Mouse (Mus musculus): Measurements from ENCODE around the gene Gusb. TPM values are rescaled to one million over a fixed set of nuclear protein-coding genes. Genes with fewer than 3 reads are reported as not detected.

Gene Gusb
- total and polyA plus RNA-seq, 2 experiments from 2014 or later = 26.7 to 42.3 TPM

DNA sequence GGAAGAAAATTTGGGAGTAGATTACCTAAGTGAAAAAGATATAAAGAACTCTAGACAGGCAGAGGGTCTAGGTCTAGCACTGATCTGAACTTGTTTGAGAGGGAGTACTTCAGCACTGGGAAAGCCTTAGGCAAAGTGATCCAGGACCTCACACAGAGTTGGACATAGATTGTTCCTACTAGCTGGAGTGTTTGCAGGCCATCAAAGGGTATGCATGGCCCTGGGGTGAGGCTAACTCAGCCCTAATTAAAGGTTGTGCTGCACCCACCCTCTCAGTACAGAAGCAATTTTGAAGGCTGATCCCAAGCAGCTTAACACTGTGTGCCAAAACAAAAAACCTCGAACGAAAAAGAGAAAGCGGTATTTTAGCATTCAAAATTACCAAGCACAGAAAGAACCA lies 36.4 kb downstream of the Gusb start:
- H3K36me3 ChIP-seq (ENCODE audit: insufficient read depth, low read length) = no peaks in the 10 kb centered on the region
- no peaks in the 10 kb centered on the region for H3K9me3 ChIP-seq (ENCODE audit: low read length)
- H3K27ac ChIP-seq (ENCODE audit: low read depth, low read length) = no peak overlapping the region
- no peaks in the 10 kb centered on the region for H3K27me3 ChIP-seq (ENCODE audit: insufficient read depth, low read length)
- no peak overlapping the region for H3K9ac ChIP-seq (replicated peaks; ENCODE audit: low read length, poor library complexity, severe bottlenecking)
- ATAC-seq (ENCODE audit: low FRiP score) (no peak), DNase-seq (ENCODE audit: low spot score) (no peak)
- no peak overlapping the region for H3K4me3 ChIP-seq (ENCODE audit: low read depth, low read length)
- no peak overlapping the region for H3K4me2 ChIP-seq (ENCODE audit: low read depth, low read length, poor library complexity, severe bottlenecking)
- WGBS = 82% methylated on average over 3 of the region's 3 CpGs
- no peaks in the 10 kb centered on the region for H3K4me1 ChIP-seq (ENCODE audit: insufficient read depth, low read length)
- no peak for TF ChIP-seq CTCF (IDR thresholded peaks at IDR 0.05)

DNA sequence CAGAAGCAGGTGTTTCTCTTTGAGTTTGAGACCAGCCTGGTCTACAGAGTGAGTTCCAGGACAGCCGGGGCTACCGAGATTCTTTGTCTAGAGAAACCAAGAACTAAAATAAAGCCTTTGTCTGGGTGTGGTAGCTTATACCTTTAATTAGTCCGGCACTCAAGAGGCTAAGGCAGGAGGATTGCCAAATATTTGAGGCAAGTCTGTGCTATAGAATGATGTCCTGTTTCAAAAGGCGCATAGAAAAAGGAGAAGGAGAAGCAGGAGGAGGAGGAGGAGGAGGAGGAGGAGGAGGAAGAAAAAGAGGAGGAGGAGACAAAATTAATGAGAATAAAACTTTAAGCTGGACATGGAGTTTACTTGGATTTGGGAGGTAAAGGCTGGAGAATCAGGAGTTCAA lies 39.6 kb downstream of the Gusb start:
- DNase-seq (ENCODE audit: low spot score) (no peak), ATAC-seq (ENCODE audit: low FRiP score) (no peak)
- Histone ChIP-seq H3K9ac (replicated peaks; ENCODE audit: low read length, poor library complexity, severe bottlenecking) (no peak overlapping the region), H3K4me3 (ENCODE audit: low read depth, low read length) (no peak overlapping the region), H3K9me3 (ENCODE audit: low read length) (no peaks in the 10 kb centered on the region), H3K4me2 (ENCODE audit: low read depth, low read length, poor library complexity, severe bottlenecking) (no peak overlapping the region), H3K36me3 (ENCODE audit: insufficient read depth, low read length) (no peaks in the 10 kb centered on the region), H3K27ac (ENCODE audit: low read depth, low read length) (no peak overlapping the region), H3K4me1 (ENCODE audit: insufficient read depth, low read length) (no peaks in the 10 kb centered on the region), H3K27me3 (ENCODE audit: insufficient read depth, low read length) (no peaks in the 10 kb centered on the region)
- TF ChIP-seq CTCF (IDR thresholded peaks at IDR 0.05) = no peak
- 73% methylated on average over 4 of the region's 4 CpGs for WGBS

DNA sequence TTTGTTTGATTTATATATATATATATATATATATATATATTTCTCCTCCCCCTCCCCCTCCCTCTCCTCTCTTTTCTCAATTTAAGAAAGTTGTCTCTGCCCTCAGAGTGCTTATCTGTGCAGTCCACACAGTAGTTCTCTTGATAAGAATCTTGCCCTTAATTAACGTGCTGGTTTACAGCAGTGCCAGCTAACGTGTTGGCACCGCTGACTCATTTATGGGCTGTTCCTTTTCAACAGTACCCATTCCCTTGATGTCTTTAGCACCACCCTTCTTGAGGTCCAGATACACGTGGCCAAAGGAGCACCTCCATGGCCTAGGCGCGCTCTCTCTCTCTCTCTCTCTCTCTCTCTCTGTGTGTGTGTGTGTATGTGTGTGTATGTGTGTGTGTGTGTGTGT lies 47.1 kb downstream of the Gusb start:
- no peak for DNase-seq (ENCODE audit: low spot score)
- H3K9me3 ChIP-seq (ENCODE audit: low read length) = no peaks in the 10 kb centered on the region
- no peak overlapping the region for H3K9ac ChIP-seq (replicated peaks; ENCODE audit: low read length, poor library complexity, severe bottlenecking)
- no peak for TF ChIP-seq CTCF (IDR thresholded peaks at IDR 0.05)
- H3K27me3 ChIP-seq (ENCODE audit: insufficient read depth, low read length) = no peaks in the 10 kb centered on the region
- H3K36me3 ChIP-seq (ENCODE audit: insufficient read depth, low read length) = no peaks in the 10 kb centered on the region
- H3K4me1 ChIP-seq (ENCODE audit: insufficient read depth, low read length) = no peaks in the 10 kb centered on the region
- no peak overlapping the region for H3K4me2 ChIP-seq (ENCODE audit: low read depth, low read length, poor library complexity, severe bottlenecking)
- H3K27ac ChIP-seq (ENCODE audit: low read depth, low read length) = no peak overlapping the region
- no peak overlapping the region for H3K4me3 ChIP-seq (ENCODE audit: low read depth, low read length)
- no peak for ATAC-seq (ENCODE audit: low FRiP score)
- WGBS = 88% methylated on average over 6 of the region's 6 CpGs

DNA sequence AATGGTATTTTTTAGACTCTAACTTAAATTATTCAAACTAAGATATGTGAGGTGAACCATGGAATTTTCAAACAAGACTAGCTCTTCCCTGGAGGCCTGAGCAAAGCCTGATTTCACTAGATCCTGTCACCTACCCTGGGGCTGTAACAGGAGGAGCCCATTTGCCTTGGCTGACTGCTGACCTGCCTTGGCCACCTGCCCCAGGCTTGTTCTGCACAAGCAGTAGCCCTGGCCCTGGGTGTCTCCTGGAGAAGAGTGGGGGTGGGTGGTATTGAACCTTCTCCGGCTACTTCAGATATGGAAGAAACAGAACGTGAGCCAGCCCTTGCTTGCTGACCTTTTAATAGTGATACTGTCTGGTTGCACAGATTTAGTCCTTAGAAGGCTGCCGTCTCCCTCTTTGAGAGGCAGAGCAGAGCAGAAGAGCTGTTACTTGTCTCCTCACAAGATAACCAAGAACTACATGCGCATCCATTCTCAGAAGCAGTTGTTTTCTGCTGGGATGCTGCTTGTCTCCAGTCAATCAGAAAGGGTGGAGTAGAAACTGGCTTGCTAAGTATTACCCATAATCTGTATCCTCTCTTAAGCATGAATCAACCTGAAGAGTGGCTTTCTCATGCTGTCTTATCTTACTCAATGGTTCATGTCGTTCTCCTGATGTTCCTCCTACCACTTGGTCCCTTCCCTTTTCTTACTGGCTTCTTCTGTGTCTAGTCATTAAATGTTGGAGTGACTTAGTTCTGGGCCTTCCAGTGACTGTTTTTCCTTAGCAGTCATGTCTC lies 48.2 kb downstream of the Gusb start:
- DNase-seq (ENCODE audit: low spot score) = no peak
- Histone ChIP-seq H3K4me2 (ENCODE audit: low read depth, low read length, poor library complexity, severe bottlenecking) (no peak overlapping the region), H3K9ac (replicated peaks; ENCODE audit: low read length, poor library complexity, severe bottlenecking) (no peak overlapping the region), H3K27me3 (ENCODE audit: insufficient read depth, low read length) (no peaks in the 10 kb centered on the region), H3K4me1 (ENCODE audit: insufficient read depth, low read length) (no peaks in the 10 kb centered on the region), H3K4me3 (ENCODE audit: low read depth, low read length) (no peak overlapping the region), H3K36me3 (ENCODE audit: insufficient read depth, low read length) (no peaks in the 10 kb centered on the region), H3K9me3 (ENCODE audit: low read length) (no peaks in the 10 kb centered on the region), H3K27ac (ENCODE audit: low read depth, low read length) (no peak overlapping the region)
- TF ChIP-seq CTCF (IDR thresholded peaks at IDR 0.05) = no peak
- WGBS = 87% methylated on average over 5 of the region's 5 CpGs
- ATAC-seq (ENCODE audit: low FRiP score) = no peak

DNA sequence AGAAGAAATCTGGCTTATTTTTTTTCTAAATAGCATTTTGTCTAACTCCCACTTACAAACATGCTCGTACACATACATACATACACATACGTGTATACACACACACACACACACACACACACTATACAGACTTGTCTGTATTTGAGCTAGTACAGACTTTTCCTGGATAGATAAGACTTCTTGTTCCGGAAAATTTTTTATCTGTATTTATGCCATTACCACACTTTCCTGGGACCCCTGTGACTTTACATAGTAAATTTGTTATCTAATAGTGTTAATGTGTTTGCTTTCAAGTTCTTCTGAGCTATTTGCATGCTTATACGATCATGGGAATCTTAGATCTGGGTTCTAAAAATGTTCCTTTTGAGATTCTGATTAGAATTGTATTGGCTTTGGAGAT lies 50.7 kb downstream of the Gusb start:
- Histone ChIP-seq H3K4me2 (ENCODE audit: low read depth, low read length, poor library complexity, severe bottlenecking) (no peak overlapping the region), H3K4me3 (ENCODE audit: low read depth, low read length) (no peak overlapping the region), H3K27me3 (ENCODE audit: insufficient read depth, low read length) (no peaks in the 10 kb centered on the region), H3K9ac (replicated peaks; ENCODE audit: low read length, poor library complexity, severe bottlenecking) (no peak overlapping the region), H3K4me1 (ENCODE audit: insufficient read depth, low read length) (no peaks in the 10 kb centered on the region), H3K27ac (ENCODE audit: low read depth, low read length) (no peak overlapping the region), H3K36me3 (ENCODE audit: insufficient read depth, low read length) (no peaks in the 10 kb centered on the region), H3K9me3 (ENCODE audit: low read length) (no peaks in the 10 kb centered on the region)
- DNase-seq (ENCODE audit: low spot score) (no peak), ATAC-seq (ENCODE audit: low FRiP score) (no peak)
- 96% methylated on average over 4 of the region's 4 CpGs for WGBS
- no peak for TF ChIP-seq CTCF (IDR thresholded peaks at IDR 0.05)

DNA sequence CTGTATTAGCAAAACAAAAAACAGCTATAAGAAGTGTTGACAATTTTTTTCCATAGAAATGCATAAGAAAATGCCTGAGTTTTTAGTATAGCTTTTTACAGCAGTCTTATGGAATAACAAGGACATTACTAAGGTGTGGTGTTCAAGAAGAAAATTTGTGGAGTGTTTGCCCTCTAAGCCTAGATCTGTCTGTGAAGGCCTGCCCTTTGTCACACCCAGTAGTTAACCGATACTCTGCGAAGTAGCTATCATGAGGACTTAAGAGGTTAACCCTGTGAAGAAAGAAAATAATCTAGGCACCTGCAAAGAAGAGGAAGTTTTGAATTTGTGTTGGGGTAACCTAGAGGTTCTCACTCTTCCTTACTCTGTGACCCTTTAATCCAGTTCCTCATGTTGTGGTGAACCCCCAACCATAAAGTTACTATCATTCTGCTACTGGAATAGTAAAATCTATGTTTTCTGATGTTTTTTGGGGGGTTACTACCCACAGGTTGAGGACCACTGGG lies 55.3 kb downstream of the Gusb start:
- no peaks in the 10 kb centered on the region for H3K36me3 ChIP-seq (ENCODE audit: insufficient read depth, low read length)
- TF ChIP-seq CTCF (IDR thresholded peaks at IDR 0.05) = no peak
- WGBS = 91% methylated on average over 2 of the region's 2 CpGs
- H3K4me3 ChIP-seq (ENCODE audit: low read depth, low read length) = no peak overlapping the region
- H3K4me2 ChIP-seq (ENCODE audit: low read depth, low read length, poor library complexity, severe bottlenecking) = no peak overlapping the region
- ATAC-seq (ENCODE audit: low FRiP score) = no peak
- peaks cover 2% of the 10 kb centered on the region; the same call in 1 of the 2 replicates for H3K4me1 ChIP-seq (ENCODE audit: insufficient read depth, low read length)
- no peaks in the 10 kb centered on the region for H3K9me3 ChIP-seq (ENCODE audit: low read length)
- no peaks in the 10 kb centered on the region for H3K27me3 ChIP-seq (ENCODE audit: insufficient read depth, low read length)
- H3K27ac ChIP-seq (ENCODE audit: low read depth, low read length) = no peak overlapping the region
- no peak overlapping the region for H3K9ac ChIP-seq (replicated peaks; ENCODE audit: low read length, poor library complexity, severe bottlenecking)
- no peak for DNase-seq (ENCODE audit: low spot score)
